Mouse (Mus musculus): ENCODE results near the gene Nckap5l. TPM values are rescaled to one million over a fixed set of nuclear protein-coding genes. Genes with fewer than 3 reads are reported as not detected.
"Not testable (repeated sequence)": the region's sequence is repeated elsewhere in the genome, so short reads cannot be mapped to it uniquely, and the experiment has no call there.

Gene Nckap5l
- total RNA-seq, 2 experiments from 2014 or later: 0.73 to 4.0 TPM

DNA sequence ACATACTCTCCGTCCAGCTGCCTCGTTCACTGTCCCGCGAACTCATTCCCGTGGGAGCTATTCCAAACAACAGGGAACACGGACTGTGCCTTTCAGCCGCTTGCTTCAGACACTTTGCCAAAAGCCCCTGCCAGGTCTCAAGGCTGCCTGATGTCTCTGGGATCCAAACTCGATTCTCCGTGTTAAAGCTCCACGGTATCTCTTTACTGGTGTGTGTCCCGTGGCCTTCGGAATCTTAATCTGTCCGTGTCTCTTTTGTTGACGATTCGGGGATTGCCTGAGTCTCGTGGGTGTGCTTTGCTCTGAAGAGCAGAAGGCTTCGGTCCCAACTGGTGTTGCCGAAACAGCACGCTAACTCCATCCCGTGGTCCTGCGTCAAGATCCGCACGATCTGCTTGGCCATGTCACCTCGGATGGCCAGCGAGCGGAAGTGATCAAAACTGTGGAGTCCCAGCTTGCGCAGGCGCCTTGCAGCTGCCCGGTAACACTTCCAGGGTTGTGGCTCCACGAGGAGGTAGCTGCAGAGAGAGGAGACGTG, 12.7 kb upstream of the Nckap5l start:
- ATAC-seq (ENCODE audit: poor library complexity, severe bottlenecking): no peak

GRCm38 (mm10) chr15:99469736-99470135, 12.2 kb upstream of the Nckap5l start:
- no peak for ATAC-seq (ENCODE audit: poor library complexity, severe bottlenecking)

GRCm38 (mm10) chr15:99469067-99469466, 11.5 kb upstream of the Nckap5l start:
- ATAC-seq (ENCODE audit: poor library complexity, severe bottlenecking): peak; percentile 80

DNA sequence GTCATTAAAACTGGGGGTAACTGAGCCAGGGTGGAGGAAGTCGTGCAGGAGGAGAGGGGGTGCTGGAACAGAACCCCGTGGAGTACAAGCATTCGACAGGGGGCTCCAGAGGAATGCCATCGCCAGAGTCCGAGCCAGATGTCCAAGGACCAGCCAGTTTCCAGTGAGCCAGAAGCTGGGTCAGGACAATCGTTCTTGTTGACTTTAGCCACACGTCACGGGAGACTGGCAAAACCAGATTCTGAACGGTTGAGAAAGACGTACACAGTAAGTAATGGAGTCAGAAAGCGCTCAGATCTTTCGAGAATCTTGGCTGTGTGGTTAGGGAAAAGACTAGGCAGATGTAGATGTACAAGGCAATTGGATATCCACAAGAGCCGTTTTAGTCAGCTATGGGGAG, 5.6 kb upstream of the Nckap5l start:
- no peak for ATAC-seq (ENCODE audit: poor library complexity, severe bottlenecking)

GRCm38 (mm10) chr15:99456963-99457605, 464 bp downstream of the Nckap5l start:
- peak; percentile 28; the same call in 1 of the 2 replicates for ATAC-seq (ENCODE audit: poor library complexity, severe bottlenecking)

DNA sequence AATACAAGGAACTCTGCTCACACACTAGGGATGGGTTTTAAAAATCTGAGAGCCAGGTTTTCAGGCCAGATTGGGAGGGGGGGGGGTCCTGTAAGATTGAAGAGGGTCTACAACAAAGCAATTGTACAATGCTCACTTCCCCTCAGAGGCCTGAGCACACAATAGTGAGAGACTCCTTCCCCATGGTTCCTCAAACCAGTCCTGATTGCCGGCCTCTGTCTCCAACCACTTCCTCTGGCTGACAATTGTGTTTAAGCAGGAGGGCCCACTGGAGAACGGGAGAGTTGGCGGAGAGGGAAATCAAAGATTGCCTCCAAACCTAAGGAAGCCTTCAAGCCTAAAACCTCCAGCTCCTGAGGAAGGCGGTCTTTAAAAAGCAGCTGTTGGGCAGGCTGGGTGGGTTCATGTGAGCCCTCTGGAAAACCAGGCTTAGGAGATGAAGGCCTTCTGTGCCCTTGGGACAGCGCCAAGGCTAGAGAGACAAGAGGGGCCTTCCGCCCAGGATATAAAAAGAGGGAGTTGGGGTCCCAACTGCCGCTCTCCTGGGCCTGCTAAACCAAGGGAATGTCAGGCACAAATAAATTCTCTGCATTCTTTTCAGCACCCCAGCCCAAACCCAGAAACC, 1.1 kb downstream of the Nckap5l start:
- peak; percentile 64 for ATAC-seq (ENCODE audit: poor library complexity, severe bottlenecking)

- no peak for ATAC-seq (ENCODE audit: poor library complexity, severe bottlenecking)
Observed at GRCm38 (mm10) chr15:99455415-99455814, 2.1 kb downstream of the Nckap5l start.

- no peak for ATAC-seq (ENCODE audit: poor library complexity, severe bottlenecking)
Observed at GRCm38 (mm10) chr15:99454585-99455279, 2.8 kb downstream of the Nckap5l start.

DNA sequence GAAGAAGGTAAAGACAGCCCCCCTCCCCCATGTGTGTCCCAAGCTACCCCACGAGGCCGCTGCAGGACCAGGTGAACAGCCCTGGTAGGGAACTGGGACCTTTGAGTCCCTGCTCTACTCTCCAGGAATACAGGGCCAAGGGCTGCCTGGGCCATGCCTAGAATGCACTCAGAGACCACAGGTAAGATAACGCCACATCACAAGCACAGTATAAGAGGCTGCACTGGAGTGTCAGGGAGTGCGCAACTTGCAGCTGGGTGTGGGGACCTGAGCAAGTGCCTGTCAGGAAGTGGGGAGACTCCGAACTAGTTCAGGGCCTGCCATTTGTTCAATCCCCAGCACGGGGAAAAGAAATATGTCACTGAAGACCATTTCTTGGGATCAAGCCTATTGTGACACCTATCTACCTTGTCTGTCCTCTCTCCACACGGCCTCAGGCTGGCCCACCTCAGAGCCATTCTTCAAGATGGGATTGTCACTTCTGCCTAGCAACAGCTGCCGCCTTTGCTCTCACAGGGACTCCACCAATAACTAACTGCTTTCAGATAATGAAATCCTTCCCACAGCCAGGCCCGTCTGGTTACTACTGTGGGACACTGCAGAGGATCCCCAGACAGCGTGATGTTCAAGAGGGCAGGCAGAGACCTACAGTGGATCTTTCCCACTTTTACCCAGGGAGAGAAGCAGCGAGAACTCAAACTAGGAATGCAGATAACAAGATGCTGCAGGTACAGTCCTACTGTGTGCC, 4.2 kb downstream of the Nckap5l start:
- ATAC-seq (ENCODE audit: poor library complexity, severe bottlenecking): no peak

GRCm38 (mm10) chr15:99449751-99450280, 7.7 kb downstream of the Nckap5l start:
- no peak for ATAC-seq (ENCODE audit: poor library complexity, severe bottlenecking)

GRCm38 (mm10) chr15:99449131-99449750, 8.3 kb downstream of the Nckap5l start:
- ATAC-seq (ENCODE audit: poor library complexity, severe bottlenecking): peak; percentile 54

DNA sequence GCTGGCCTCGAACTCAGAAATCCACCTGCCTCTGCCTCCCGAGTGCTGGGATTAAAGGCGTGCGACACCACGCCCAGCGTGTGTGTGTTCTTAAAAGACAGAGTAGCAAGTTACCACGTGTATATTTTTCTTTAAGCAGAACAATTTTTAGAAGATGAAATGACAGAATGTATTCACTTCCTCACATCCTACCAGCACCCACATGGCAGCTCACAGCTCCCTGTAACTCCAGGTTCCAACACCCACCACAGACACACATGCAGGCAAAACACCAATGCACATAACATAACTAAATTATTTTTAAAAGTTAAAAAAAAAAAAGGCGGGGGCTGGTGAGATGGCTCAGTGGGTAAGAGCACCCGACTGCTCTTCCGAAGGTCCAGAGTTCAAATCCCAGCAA, 11.4 kb downstream of the Nckap5l start:
- not testable (repeated sequence) for ATAC-seq (ENCODE audit: poor library complexity, severe bottlenecking)

DNA sequence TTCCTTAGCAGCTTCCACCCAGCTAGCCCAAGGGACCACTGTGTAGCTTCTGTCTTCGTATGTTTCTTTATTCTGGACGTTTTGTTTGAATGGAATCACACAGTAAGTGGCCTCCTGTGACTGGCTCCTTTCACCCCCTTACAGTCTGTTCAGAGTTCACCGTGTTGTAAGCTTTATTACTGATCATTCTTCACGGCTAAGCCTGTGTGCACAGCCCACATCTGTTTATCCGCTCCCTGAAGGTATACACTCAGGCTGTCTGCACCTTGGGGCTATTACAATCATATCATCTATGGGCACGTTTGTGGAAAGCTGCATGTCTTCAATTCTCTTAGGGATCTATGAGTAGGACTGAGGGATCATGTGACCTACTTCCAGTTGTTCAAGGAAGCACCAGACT, 12.0 kb downstream of the Nckap5l start:
- ATAC-seq (ENCODE audit: poor library complexity, severe bottlenecking): no peak

GRCm38 (mm10) chr15:99442358-99442757, 15.2 kb downstream of the Nckap5l start:
- ATAC-seq (ENCODE audit: poor library complexity, severe bottlenecking): no peak

DNA sequence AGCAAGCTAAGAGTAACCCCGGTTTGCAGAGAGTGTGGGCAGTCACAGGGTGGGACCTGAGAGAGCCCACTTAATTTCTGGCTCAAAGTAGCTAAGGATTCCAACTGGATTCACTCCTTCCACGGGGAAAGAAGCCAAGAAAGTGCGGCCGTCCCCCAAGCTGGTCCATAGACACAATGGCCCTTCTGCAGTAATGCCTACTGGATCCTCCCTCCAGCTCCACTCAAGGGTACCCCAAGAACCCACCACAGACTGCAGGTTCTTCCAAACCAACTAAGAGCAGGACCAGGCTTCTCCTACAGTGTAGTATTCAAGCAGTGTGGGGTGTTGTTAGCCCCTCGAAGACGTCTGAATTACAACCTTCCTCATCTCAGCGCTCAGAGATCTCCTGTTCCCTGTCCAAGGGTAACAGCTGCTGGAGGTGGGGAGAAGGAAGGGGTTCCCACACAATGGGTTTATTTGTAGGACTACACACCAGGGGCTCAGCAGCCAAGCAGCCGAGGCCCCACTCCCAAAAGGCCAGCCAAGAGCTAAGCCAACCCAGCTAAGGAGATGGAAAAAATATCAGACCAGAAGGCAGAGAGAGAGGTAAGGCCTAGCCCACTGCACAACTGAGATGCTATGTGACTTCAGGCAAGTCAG, 16.6 kb downstream of the Nckap5l start:
- no peak for ATAC-seq (ENCODE audit: poor library complexity, severe bottlenecking)

- ATAC-seq (ENCODE audit: poor library complexity, severe bottlenecking): no peak
Observed at GRCm38 (mm10) chr15:99440112-99440815, 17.3 kb downstream of the Nckap5l start.

DNA sequence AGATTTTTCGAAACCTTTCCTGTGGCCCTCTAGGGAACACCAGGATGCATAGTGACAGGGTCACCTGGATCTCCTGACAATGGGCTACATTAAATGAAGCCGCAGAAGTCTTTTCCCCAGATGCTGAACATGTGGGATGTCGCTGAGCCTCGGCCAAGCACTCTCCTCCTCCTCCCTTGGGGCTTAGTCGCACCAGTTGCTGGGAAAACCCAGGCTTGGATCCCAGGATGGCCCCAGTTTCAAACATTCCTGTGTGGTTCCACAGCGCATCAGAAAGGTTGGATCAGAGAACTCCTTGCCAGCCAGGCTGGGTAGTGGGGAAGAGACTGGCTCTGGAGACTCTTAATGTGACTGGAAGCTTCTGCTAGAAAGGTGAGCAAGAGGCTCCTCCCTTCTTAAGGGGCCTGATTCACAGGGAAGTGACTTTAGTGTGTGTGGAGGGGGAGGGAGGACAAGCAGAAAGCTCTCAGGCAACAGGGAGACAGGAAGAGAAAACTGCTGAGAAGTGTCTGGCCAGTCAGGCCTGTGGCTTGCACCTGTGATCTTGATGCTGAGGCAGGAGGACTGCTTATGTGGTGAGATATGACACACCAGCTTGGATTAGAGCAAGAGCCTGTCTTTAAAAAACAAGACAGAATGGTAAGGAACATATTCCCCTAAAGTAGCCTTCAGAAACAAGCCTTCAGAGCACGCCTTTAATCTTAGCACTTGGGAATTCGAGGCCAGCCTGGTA, 18.4 kb downstream of the Nckap5l start:
- ATAC-seq (ENCODE audit: poor library complexity, severe bottlenecking): no peak

DNA sequence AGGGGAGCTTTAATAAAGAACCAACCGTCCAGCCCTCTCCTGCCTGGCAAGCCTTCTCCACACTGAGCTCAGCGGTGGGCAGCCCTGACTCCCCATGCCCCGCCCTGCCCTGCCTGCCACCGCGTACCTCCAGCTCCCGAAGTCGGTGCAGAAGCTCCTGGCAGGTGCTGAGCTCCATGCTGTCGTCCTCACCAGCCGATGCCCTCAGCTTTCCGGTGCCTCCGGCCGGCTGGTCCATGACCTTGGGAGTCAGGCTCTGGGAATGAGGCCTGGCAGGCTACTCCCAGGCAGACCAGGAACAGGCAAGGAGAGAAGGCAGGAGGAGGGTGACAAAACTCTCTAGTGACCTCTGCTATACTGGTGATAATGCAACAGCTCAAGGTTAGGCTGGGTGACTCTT, 23.6 kb downstream of the Nckap5l start:
- ATAC-seq (ENCODE audit: poor library complexity, severe bottlenecking): no peak
